Mouse (Mus musculus): Measurements from ENCODE around the gene Camk1d.

DNA sequence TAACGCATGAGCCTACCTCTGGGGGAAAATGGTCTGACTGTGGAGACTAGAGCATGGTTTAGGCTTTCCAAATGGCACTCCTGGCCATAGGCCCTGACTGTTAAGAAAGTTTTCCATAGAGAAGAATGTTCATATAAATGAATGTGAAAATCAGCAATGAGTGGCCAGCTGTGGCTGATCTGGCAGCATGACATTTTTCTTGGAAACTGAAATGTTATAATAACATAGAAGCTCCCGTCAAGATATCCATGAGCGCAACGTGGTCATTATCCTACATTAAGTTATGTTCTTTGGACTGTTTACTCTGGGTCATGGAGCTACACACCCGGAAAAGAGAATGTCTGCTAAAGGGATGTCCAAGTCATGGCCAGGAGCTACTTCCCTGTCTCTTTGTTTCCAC lies 397.6 kb downstream of the Camk1d start:
- TF ChIP-seq CTCF (IDR thresholded peaks at IDR 0.05; ENCODE audit: control insufficient read depth, insufficient read depth, low read length) (no peak), POLR2A (IDR thresholded peaks at IDR 0.05; ENCODE audit: borderline replicate concordance, control insufficient read depth, low read depth, low read length) (no peak)

Measured in bone marrow, adult 2 months (tissue).